Comparison of ENCODE assay signal across 16 mouse cellular contexts in genomic region chr12:3606202-3606601, GRCm38 (mm10).
"Had no signal": no experiment of that assay in that cellular context is flagged by ENCODE, and none has a peak within 500 bp of the region (broad histone marks: within the 10 kb centered on the region; RNA-seq: fewer than 3 reads in every experiment).

No protein-coding gene starts in this region.

- H3K36me3 ChIP-seq: midbrain, embryonic 10.5 days; midbrain, embryonic 12.5 days; neural tube, embryonic 12.5 days; stomach, embryonic 15.5 days had no signal

- H3K4me1 ChIP-seq: midbrain, embryonic 10.5 days; midbrain, embryonic 12.5 days; neural tube, embryonic 12.5 days; stomach, embryonic 15.5 days had no signal

- H3K9ac ChIP-seq: lung, embryonic 14.5 days; midbrain, embryonic 12.5 days; neural tube, embryonic 12.5 days; stomach, embryonic 15.5 days had no signal

- H3K9me3 ChIP-seq: midbrain, embryonic 10.5 days; midbrain, embryonic 12.5 days; neural tube, embryonic 12.5 days; stomach, embryonic 15.5 days had no signal

- H3K4me3 ChIP-seq: midbrain, embryonic 10.5 days; midbrain, embryonic 12.5 days; neural tube, embryonic 12.5 days; stomach, embryonic 15.5 days had no signal

- H3K27me3 ChIP-seq: midbrain, embryonic 12.5 days; neural tube, embryonic 12.5 days; stomach, embryonic 15.5 days had no signal

- H3K27ac ChIP-seq: macrophage; midbrain, embryonic 10.5 days; midbrain, embryonic 12.5 days; neural tube, embryonic 12.5 days; stomach, embryonic 15.5 days; stomach, postnatal 0 days had no signal

- ATAC-seq: midbrain, embryonic 16.5 days had no signal

- H3K4me2 ChIP-seq: lung, embryonic 14.5 days; midbrain, embryonic 12.5 days; neural tube, embryonic 12.5 days; stomach, embryonic 15.5 days had no signal

- DNase-seq: lung, adult 18-20 months; lung, embryonic 14.5 days; lung, postnatal 14 days; lung, postnatal 36 days; midbrain, embryonic 14.5 days; right cerebral cortex, postnatal 14 days; thymus, adult 2 months; thymus, postnatal 14 days; thymus, postnatal 4 days had no signal
